Mouse (Mus musculus) CD4-positive, CD25-positive, alpha-beta regulatory T cell, adult 4 months (primary cell): ENCODE results near the gene Rnf123. TPM values are rescaled to one million over a fixed set of nuclear protein-coding genes. Genes with fewer than 3 reads are reported as not detected.
A peak's percentile ranks its signal among the peaks of the same experiment; 100 is the strongest.
"Not testable (repeated sequence)": the region's sequence is repeated elsewhere in the genome, so short reads cannot be mapped to it uniquely, and the experiment has no call there.

Source experiments
- ATAC-seq: one replicate; pipeline ENCODE4 v1.8.0; 2017
- polyA plus RNA-seq, 2 experiments: library from polyadenylated mRNA; unstranded; fragments of 100-300 nt; shearing (Covaris generic); gene quantifications; one replicate each; pipeline ENCODE4 v1.2.1; 2017

Gene Rnf123
- polyA plus RNA-seq, 2 experiments from 2014 or later: 68.1 to 87.9 TPM

GRCm38 (mm10) chr9:108032126-108032525, 51.0 kb downstream of the Rnf123 start:
- ATAC-seq: no peak

- no peak for ATAC-seq
These were observed 55.3 kb downstream of the Rnf123 start for GRCm38 (mm10) chr9:108027867-108028266.

GRCm38 (mm10) chr9:108026584-108026983, 56.6 kb downstream of the Rnf123 start:
- ATAC-seq: no peak

- no peak for ATAC-seq
These were observed 59.9 kb downstream of the Rnf123 start for GRCm38 (mm10) chr9:108023216-108023615.

- no peak for ATAC-seq
These were observed 62.4 kb downstream of the Rnf123 start for GRCm38 (mm10) chr9:108020741-108021140.

- no peak for ATAC-seq
These were observed 66.0 kb downstream of the Rnf123 start for GRCm38 (mm10) chr9:108017127-108017526.

- not testable (repeated sequence) for ATAC-seq
These were observed 69.6 kb downstream of the Rnf123 start for GRCm38 (mm10) chr9:108013577-108013976.

GRCm38 (mm10) chr9:108010385-108010784, 72.8 kb downstream of the Rnf123 start:
- ATAC-seq: peak; percentile 75

GRCm38 (mm10) chr9:108008041-108008440, 75.1 kb downstream of the Rnf123 start:
- ATAC-seq: no peak

- ATAC-seq: no peak
These were observed 79.6 kb downstream of the Rnf123 start for GRCm38 (mm10) chr9:108003531-108003890.

GRCm38 (mm10) chr9:108002778-108003530, 80.2 kb downstream of the Rnf123 start:
- peak; percentile 29 for ATAC-seq

- ATAC-seq: peak; percentile 99
These were observed 81.0 kb downstream of the Rnf123 start, which contains the start of gene Ip6k1 for GRCm38 (mm10) chr9:108001922-108002770. Gene Ip6k1 (plus strand): TSS chr9:108002501.

Other genes starting within 250 kb of the Rnf123 start
- gene Rbm6, start 210.1 kb downstream of the Rnf123 start, polyA plus RNA-seq: 100 to 1,000 TPM in 1 of 2 experiments, 10 to 100 TPM in 1; 98.3 to 137 TPM
- gene Mon1a, start 195.2 kb downstream of the Rnf123 start, polyA plus RNA-seq: 10 to 100 TPM; 12.8 to 15.4 TPM
- not detected for gene Mst1r, start 176.5 kb downstream of the Rnf123 start, polyA plus RNA-seq
- not detected for gene Actl11, start 154.9 kb downstream of the Rnf123 start, polyA plus RNA-seq
- gene Camkv, start 147.7 kb downstream of the Rnf123 start, polyA plus RNA-seq: not detected
- 1 to 10 TPM; 2.4 to 5.1 TPM for gene Traip, start 133.2 kb downstream of the Rnf123 start, polyA plus RNA-seq
- gene Uba7, start 107.8 kb downstream of the Rnf123 start, polyA plus RNA-seq: 100 to 1,000 TPM; 184 to 299 TPM
- gene Gm20661, start 100.3 kb downstream of the Rnf123 start, polyA plus RNA-seq: not detected
- under 1 TPM; 0.63 to 0.87 TPM for gene Inka1, start 97.5 kb downstream of the Rnf123 start, polyA plus RNA-seq
- gene Cdhr4, start 90.8 kb downstream of the Rnf123 start, polyA plus RNA-seq: 1 to 10 TPM in 1 of 2 experiments, under 1 TPM in 1; 0.39 to 1.8 TPM
- gene Gm20662, start 87.0 kb downstream of the Rnf123 start, polyA plus RNA-seq: not detected
- gene Ip6k1, start 80.8 kb downstream of the Rnf123 start, polyA plus RNA-seq: 100 to 1,000 TPM in 1 of 2 experiments, 10 to 100 TPM in 1; 65.9 to 118 TPM
- 10 to 100 TPM; 18.0 to 25.0 TPM for gene Gmppb, start 34.1 kb downstream of the Rnf123 start, polyA plus RNA-seq
- 1 to 10 TPM; 2.0 to 2.8 TPM for gene Amigo3, start 30.2 kb downstream of the Rnf123 start, polyA plus RNA-seq
- 1 to 10 TPM; 1.4 to 1.5 TPM for gene Mst1, start 2.9 kb downstream of the Rnf123 start, polyA plus RNA-seq
- 10 to 100 TPM; 52.2 to 70.5 TPM for gene Apeh, start 11.3 kb upstream of the Rnf123 start, polyA plus RNA-seq
- under 1 TPM; 0.10 to 0.23 TPM for gene Bsn, start 107.0 kb upstream of the Rnf123 start, polyA plus RNA-seq
- 1 to 10 TPM; 2.6 to 5.6 TPM for gene Dag1, start 180.6 kb upstream of the Rnf123 start, polyA plus RNA-seq
- 1 to 10 TPM; 2.6 to 6.1 TPM for gene Nicn1, start 207.1 kb upstream of the Rnf123 start, polyA plus RNA-seq
- 1 to 10 TPM; 1.4 to 2.0 TPM for gene Amt, start 213.5 kb upstream of the Rnf123 start, polyA plus RNA-seq
- gene Rhoa, start 222.8 kb upstream of the Rnf123 start, polyA plus RNA-seq: 100 to 1,000 TPM; 319 to 423 TPM
- gene Tcta, start 222.8 kb upstream of the Rnf123 start, polyA plus RNA-seq: 10 to 100 TPM; 14.8 to 22.7 TPM